Mouse (Mus musculus) MEL (cell line): Measurements from ENCODE around the gene Atf3.

Experiments used
- CTCF ChIP-seq, 3 experiments: IDR thresholded peaks in 2 of 3; conservative IDR thresholded peaks in 1 of 3; 2 replicates each; pipeline ENCODE4 v1.5.1; 2011 to 2012; ENCODE audit warnings: low read length in 3 of 3, low read depth in 2 of 3, mild to moderate bottlenecking in 2 of 3, improper control_type of control experiment in 1 of 3, inconsistent platforms in 1 of 3, mixed read lengths in 1 of 3, moderate library complexity in 1 of 3; ENCODE audit not compliant: control insufficient read depth in 1 of 3, insufficient read depth in 1 of 3, poor library complexity in 1 of 3, severe bottlenecking in 1 of 3
- EP300 ChIP-seq, 2 experiments: IDR thresholded peaks; 2 replicates each; pipeline ENCODE4 v1.6.1; 2011; ENCODE audit warnings: improper control_type of control experiment in 2 of 2, low read length in 2 of 2, low read depth in 1 of 2, mild to moderate bottlenecking in 1 of 2
- GATA1 ChIP-seq: IDR thresholded peaks from 2 replicates; pipeline ENCODE4 v1.6.1; 2011; ENCODE audit warnings: low read depth, low read length, improper control_type of control experiment
- KAT2A ChIP-seq: conservative IDR thresholded peaks from 2 replicates; pipeline ENCODE4 v1.6.1; 2012; ENCODE audit warnings: low read depth, low read length, improper control_type of control experiment, inconsistent platforms
- MEF2A ChIP-seq: IDR thresholded peaks from 2 replicates; pipeline ENCODE4 v1.6.1; 2014; ENCODE audit warnings: low read depth, mild to moderate bottlenecking, inconsistent platforms, low read length, improper control_type of control experiment; ENCODE audit not compliant: poor library complexity, insufficient replicate concordance, severe bottlenecking; ENCODE audit errors: extremely low read depth
- POLR2A ChIP-seq, 2 experiments: IDR thresholded peaks; 2 replicates each; pipeline ENCODE4 v1.6.1; 2011 to 2012; ENCODE audit warnings: low read length in 2 of 2, mild to moderate bottlenecking in 2 of 2, control low read depth in 1 of 2, improper control_type of control experiment in 1 of 2, low read depth in 1 of 2, moderate library complexity in 1 of 2; ENCODE audit not compliant: control insufficient read depth in 1 of 2, insufficient read depth in 1 of 2, poor library complexity in 1 of 2
- POLR2AphosphoS2 ChIP-seq: IDR thresholded peaks from 2 replicates; pipeline ENCODE4 v1.6.1; 2011; ENCODE audit warnings: low read length, improper control_type of control experiment
- TAL1 ChIP-seq: IDR thresholded peaks from 2 replicates; pipeline ENCODE4 v1.6.1; 2012; ENCODE audit warnings: mild to moderate bottlenecking, inconsistent platforms, low read length, moderate library complexity, mixed read lengths
- ZC3H11A ChIP-seq: IDR thresholded peaks from 2 replicates; pipeline ENCODE4 v1.6.1; 2012; ENCODE audit warnings: low read depth, mild to moderate bottlenecking, inconsistent platforms, low read length, improper control_type of control experiment
- ZMIZ1 ChIP-seq: IDR thresholded peaks from 2 replicates; pipeline ENCODE4 v1.6.1; 2012; ENCODE audit warnings: low read depth, mild to moderate bottlenecking, inconsistent platforms, low read length, improper control_type of control experiment, moderate library complexity

GRCm38 (mm10) chr1:191166189-191166588, 51.6 kb downstream of the Atf3 start:
- no peak for TF ChIP-seq CTCF (IDR thresholded peaks at IDR 0.05 in 2 of 3, conservative IDR thresholded peaks at IDR 0.05 in 1 of 3; ENCODE audit: control insufficient read depth in 1 of 3, insufficient read depth in 1 of 3, low read depth in 2 of 3, low read length in 3 of 3, poor library complexity in 1 of 3, severe bottlenecking in 1 of 3)
- no peak for TF ChIP-seq ZMIZ1
- no peak for TF ChIP-seq POLR2A (IDR thresholded peaks at IDR 0.05; ENCODE audit: control insufficient read depth in 1 of 2, insufficient read depth in 1 of 2, low read depth in 1 of 2, low read length in 2 of 2, poor library complexity in 1 of 2)
- no peak for TF ChIP-seq MEF2A
- TF ChIP-seq KAT2A: no peak
- no peak for TF ChIP-seq EP300 (IDR thresholded peaks at IDR 0.05; ENCODE audit: low read depth in 1 of 2, low read length in 2 of 2)
- no peak for TF ChIP-seq TAL1
- no peak for TF ChIP-seq ZC3H11A
- TF ChIP-seq GATA1: no peak
- no peak for TF ChIP-seq POLR2AphosphoS2
